Mouse (Mus musculus): ENCODE results near the gene Pqlc2.

Pqlc2 gene

DNA sequence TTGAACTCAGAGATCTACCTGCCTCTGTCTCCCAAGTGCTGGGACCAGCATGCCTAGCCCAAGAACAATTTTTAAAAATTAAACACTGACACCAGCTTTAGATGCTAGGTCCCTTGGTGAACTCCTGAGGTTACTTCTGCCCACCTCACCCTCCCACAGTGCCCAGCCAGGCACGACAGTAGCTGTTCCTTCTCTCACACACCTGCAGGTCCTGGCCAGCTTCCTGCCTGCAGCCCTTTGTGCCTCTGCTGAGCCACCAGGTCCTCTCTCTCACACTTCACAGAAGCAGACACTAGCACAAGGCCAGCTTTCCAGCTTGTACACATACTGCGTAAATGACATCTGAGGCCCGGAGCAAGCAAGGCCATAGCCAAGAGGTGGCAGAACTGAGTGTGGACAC is 5.0 kb downstream of the Pqlc2 start:
- no peak for DNase-seq (ENCODE audit: low spot score in 2 of 2)

DNA sequence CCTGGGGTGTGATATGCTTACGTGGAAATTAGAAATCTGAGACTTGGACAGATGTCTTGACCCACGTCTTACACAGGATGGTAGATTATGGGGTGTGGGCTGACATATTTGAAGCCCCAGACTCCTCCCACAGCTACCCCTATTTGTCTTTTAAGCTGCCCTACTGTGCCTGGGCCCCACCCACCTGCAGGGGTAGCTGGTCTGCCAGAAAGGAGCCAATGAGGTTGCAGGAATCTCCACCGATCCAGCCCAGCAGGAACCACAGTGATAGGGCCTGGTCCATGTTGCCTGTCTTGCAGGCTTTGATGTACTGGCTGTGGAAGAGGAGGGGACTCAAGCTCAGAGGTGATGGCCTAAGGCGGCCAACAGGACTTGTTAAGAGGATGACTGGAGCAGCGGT is 8.3 kb downstream of the Pqlc2 start:
- DNase-seq (ENCODE audit: low spot score in 2 of 2), result no peak

DNA sequence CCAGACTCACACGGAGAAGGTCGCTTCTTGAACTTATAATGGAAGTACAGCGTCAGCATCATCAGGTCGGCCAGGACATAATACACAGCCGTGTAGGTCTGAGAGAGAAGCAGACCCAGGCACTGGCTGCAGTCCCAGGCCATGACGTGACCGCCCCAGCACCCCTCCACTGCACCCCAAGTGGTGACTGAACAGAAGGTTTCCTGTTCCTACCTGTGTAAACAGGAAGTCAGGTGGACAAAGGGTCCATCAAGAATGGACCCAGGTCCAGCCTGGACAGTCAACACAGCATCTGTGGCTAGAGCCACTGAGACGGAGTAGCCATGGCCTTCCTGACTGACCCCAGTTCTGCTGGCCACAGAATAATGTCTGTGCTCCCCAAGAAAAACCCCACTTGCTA is 8.7 kb downstream of the Pqlc2 start:
- DNase-seq (ENCODE audit: low spot score in 2 of 2), result no peak

DNA sequence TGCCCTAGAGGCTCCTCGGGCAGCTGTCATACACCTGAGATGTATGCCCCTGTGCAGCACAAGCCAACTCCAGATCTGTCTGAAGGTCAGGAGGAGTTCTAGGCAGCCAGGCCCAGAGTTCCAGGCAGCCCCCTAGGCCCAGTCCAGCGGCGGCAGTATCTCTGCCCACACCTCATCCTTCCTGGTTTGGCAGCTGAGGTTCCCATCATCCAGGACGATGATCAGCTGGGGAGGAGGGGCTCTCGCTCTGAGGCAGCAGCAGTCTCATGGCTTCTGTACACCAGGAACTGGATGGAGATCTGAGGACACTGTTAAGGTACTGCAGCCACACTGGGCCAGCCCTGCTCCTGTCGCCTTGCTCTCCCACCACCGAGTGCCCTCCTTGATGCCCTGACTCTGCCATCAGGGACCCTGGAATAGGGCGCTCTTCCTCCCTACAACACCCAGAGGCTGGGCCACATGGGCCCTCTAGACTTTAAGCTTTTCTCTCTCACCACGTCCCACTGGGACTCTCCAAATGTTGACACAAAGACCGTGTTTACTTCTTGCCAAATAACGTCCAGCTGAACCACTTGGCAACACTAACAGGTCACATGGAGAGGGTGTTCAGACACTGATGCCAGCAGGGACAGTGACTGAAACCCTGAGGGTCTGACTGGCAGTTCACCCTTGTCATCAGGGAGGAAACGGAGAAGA is 11.7 kb downstream of the Pqlc2 start:
- DNase-seq (ENCODE audit: low spot score in 2 of 2), result no peak

DNA sequence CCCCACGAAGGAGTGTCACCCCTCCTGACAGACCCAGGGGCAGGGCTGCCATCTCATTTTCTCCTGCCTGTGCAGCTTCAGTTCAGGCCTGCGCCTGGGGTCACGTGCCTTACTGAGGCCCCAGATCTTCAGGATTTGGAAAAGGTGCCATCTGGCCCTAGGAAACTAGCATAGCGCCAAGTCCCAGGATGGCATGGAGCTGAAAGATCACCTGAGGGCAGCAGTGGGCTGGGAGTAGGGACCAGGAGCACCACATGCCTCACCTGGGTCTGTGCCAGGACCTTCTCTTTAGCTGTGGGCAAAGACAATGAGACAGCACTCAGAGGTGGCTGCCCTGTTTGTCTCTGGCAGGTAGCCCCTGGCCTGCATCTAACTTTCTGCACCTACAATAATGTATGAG is 12.9 kb downstream of the Pqlc2 start:
- no peak for DNase-seq (ENCODE audit: low spot score in 2 of 2)

- DNase-seq (ENCODE audit: low spot score in 2 of 2), result no peak
Observed at GRCm38 (mm10) chr4:139292038-139292437, 18.5 kb downstream of the Pqlc2 start.

GRCm38 (mm10) chr4:139291099-139291498 is 19.4 kb downstream of the Pqlc2 start:
- no peak for DNase-seq (ENCODE audit: low spot score in 2 of 2)

GRCm38 (mm10) chr4:139289017-139289416 is 21.5 kb downstream of the Pqlc2 start:
- DNase-seq (ENCODE audit: low spot score in 2 of 2), result no peak

DNA sequence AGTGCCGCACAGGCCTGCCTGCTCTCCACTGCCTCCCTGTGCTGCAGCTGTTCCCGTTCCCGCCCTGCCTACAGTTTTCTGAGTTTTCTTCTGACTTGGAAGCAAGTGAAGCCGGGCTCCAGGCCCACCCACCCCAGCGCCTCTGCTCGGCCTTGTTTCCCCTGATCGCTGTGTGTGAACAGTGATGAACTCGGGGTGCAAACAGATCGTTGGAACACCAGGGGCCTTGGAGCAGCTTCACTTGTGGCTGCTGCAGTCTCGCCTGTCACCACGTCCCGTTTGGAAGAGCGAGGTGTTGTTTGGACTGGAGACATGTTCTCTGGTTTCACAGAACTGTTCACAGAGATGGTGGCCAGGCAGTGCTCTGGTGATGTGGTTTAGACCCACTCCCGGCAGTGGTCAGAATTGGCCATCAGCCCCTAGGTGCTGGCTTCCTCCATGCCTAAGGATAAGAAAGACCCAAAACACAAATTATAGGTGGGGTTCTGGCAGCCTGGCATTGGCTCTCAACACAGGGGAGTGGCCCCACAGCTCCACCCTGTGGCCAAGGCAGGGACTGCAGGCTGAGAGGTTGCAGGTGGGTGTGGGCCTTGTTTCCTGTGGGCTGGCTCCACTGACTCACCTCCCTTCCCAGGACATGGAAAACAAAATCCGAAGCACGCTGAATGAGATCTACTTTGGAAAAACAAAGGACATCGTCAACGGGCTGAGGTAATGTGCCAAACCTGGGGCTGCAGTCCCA is 23.2 kb downstream of the Pqlc2 start:
- DNase-seq (ENCODE audit: low spot score in 2 of 2), result peak; percentile 89

- DNase-seq (ENCODE audit: low spot score in 2 of 2), result no peak
Observed at GRCm38 (mm10) chr4:139286234-139286633, 24.3 kb downstream of the Pqlc2 start.

DNA sequence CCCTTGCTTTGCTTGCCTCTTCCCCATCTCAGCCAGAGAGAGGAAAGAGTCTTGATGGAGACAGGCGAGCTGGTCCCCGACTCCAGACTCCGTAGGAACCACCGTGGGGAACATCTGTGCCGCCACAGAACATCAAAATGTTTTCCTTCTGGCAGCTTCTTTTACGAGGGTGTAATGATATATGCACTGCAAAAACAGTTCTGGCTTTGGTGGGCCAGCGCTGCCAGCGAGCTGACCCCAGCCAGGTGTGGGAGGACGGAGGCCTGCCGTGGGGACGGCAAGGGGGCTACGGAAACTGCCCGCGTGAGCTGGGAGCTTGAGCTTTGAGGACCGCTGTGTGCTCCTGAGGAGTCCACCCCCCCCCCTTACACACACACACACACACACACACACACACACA is 25.6 kb downstream of the Pqlc2 start:
- DNase-seq (ENCODE audit: low spot score in 2 of 2), result no peak

DNA sequence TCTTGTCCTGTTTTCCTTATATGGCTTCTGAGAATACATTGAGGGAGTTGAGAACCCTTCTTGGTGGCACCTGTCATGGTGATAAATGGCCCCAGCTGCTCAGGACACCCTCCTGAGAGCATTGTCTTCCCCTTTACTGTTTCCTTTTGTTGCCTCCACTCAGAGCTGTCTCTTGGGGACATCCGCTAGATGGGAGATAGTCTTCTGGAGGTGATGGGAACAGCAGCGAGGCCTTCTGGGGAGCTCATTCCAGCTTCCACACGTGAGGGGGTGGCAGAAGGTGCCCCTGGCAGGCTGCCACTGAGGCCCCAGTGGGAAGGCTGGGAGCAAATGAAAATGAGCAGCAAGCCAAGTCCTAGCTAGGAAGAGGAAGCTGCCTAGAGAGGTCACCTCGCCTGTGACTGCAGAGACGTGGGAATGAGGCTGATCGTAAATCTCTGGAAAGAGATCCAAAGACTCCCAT is 27.5 kb downstream of the Pqlc2 start:
- DNase-seq (ENCODE audit: low spot score in 2 of 2), result no peak

DNA sequence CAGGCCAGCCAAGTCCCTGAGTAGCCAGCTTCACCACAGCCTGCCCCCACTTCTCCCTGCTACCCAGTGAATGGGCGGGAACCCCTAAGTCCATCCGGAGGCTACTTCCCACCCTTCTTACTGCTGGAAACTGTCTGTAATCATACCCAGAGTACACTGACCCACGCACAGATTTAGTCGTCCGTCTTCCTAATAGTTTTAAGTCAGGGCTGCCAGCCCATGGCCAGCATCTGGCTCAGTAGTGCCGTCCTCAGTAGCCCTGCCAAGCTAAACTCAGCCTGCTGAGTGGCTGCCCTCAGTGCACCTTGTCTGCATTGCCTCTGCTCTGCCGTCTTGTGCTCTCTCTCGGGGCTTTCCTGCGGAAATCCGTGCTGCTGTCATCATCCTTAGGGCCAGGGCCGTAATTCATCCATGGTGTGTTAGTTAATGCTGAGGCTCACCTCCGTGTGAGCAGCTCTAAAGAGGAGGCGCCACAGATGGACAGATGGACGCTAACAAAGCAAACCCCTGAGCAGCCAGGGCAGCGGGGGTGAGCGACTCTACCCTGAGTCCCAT is 28.6 kb downstream of the Pqlc2 start:
- DNase-seq (ENCODE audit: low spot score in 2 of 2), result no peak

- DNase-seq (ENCODE audit: low spot score in 2 of 2), result no peak
Observed at GRCm38 (mm10) chr4:139280530-139280929, 30.0 kb downstream of the Pqlc2 start.

DNA sequence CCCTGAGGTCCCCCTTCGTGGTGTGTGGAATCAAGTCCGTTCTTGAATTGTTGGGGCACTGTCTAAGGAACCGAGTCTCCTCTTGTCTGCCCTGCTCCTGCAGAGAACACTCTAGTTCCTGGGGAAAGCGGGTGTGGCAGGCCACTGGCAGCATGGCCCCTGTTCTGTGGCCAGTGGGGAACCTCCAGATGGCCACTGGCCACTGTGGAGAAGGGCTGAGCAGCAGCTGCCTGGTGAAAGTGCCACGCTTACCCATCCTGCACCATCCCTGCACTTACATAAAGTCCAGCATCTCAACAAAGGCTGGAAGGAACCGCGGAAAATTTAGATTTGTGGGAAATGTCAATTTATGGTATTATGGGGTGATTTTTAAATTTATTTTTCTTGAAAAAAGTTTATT is 34.1 kb downstream of the Pqlc2 start:
- DNase-seq (ENCODE audit: low spot score in 2 of 2), result no peak

GRCm38 (mm10) chr4:139274573-139274972 is 35.9 kb downstream of the Pqlc2 start:
- no peak for DNase-seq (ENCODE audit: low spot score in 2 of 2)

DNA sequence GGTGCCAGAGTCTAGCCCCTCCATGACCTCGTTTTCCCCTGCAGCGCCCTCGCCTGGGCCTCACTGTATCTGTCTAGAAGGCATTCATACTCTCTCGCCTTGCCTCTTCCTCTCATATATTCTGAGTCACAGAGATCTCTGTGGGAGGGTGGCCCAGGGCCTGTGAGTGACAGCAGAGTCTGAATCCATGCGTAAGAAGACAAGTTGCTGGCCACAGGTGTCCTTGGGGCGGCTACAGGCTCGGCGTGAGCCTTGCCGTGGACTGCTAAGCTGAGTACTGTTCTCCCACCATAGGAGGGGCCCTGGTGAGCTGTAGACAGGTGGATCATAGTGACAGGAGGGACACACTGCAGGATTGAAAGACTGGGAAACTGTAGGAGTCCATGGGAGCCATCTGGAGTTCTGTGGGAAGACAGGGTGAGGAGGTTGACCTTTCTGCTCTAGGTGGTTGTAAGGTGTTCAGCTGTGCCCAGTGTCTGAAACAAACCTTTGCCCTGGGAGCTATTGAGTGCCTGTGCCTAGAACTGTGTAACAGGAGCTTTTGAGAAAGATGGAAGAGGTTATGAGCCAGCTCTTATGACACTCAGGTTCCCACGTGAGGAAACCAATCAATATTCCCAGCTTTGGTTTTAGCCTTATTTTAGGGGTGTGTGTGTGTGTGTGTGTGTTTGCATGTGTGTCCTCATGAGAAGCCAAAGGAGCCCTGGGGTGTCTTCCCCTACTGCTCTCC is 37.4 kb downstream of the Pqlc2 start:
- DNase-seq (ENCODE audit: low spot score in 2 of 2), result no peak

DNA sequence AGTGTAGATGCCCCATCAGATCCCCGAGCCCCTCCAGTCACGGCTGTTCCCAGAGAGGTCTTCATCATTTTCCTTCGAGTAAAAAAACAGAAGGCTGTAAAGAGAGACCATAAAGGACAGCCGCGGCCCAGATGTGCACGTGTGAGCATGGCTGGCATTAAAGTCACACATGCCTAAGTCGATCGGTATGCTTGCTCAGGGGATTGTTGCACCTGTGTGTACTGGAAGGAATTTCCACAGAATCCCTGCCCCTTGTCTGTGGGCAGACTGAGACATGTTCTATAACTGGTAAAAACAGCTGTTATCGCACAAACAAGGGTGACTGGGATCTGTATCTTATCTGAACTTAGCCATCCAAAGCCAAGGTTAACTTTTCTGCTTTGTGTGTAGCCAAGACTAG is 38.9 kb downstream of the Pqlc2 start:
- no peak for DNase-seq (ENCODE audit: low spot score in 2 of 2)

- DNase-seq (ENCODE audit: low spot score in 2 of 2), result no peak
Observed at GRCm38 (mm10) chr4:139270168-139270567, 40.3 kb downstream of the Pqlc2 start.

DNA sequence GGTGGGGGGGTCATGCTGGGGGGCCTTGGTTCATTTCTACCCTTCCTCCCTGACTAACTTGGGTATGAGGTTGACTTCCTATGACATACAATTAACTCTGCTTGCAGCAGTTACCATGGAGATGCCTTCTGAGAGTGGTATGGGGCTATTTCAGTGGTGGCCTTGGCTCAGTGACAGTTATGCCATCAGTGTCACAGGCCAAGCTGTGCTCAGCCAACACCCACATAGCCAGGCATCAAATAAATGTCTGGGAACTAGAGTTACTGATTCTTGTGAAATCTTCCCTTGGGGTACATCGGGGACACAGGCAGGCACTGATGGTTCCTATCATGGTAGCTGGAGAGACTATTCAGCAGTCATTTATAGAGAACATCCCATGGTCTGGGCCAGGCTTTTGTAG is 42.3 kb downstream of the Pqlc2 start:
- no peak for DNase-seq (ENCODE audit: low spot score in 2 of 2)

DNA sequence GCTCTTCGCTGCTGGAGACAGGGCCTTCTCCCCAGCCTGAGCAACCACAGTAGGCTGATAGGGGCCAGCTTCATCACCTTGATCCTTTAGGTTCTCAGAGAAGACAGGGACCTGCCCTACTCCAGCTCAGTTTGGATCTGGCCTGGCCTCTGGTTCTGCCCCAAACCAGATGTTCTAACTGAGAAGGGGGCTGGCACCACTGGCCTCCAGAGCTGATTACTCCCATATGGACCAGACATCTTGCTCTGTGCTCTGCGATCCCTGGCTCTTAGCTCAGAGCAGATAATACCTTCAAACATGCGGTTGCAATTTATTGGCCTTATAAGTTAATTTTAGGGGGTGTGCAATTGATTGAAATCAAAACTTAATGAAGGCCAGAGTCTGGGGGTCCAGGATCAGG is 43.2 kb downstream of the Pqlc2 start:
- no peak for DNase-seq (ENCODE audit: low spot score in 2 of 2)

DNA sequence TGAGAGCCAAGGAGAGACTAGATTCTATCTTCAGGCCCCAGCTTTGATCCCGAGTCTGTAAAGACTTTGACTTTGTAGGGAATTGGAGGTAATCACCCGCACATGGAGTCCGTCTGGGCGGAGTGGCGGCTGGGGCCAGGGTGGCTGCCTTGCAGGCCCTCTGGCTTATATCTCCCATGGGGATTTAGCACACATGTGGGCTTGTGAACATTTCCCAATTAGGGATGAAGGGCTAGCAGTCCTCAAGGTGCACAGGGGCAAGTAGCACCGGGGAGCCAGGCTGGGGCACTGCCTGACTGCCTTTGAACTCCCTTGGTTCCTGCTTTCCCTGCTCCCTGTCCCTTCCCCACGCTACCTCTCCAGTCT is 44.0 kb downstream of the Pqlc2 start:
- DNase-seq (ENCODE audit: low spot score in 2 of 2), result no peak

Measured in frontal cortex, postnatal 36 days (tissue).